Comparison of ENCODE assay signal across 8 mouse cellular contexts in the genomic region with DNA sequence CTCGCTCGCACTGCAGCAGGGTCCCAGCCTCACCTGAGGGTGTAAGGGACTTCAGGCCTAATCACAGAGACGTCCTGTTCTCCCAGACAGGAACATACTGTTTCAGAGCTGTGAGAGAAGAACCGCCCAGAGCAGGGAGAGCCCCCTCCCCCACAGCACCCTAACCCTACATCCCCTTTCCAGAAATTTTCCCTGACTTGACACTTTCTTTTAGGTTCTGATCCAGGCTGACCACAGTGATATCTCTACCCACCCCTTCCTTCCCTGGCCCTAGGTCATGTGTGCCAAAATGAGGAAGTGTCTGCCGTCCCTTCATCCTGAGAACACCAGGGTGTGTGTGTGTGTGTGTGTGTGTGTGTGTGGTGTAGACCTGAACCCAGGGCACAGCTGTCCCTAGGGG. TPM values are rescaled to one million over a fixed set of nuclear protein-coding genes. Genes with fewer than 3 reads are reported as not detected.
DNase-seq lines count a peak whose midpoint lies in the region; ATAC-seq and TF ChIP-seq lines count a peak whose summit lies in the region.

C1qc (minus strand) TSS at position 255 of the 400 bp plus-strand sequence.

- no peaks in the 10 kb centered on the region for H3K4me1 ChIP-seq in lung, postnatal 0 days (ENCODE audit: insufficient read depth, low read depth, low read length)
- peaks cover 15% of the 10 kb centered on the region for H3K4me1 ChIP-seq in embryonic facial prominence, embryonic 13.5 days
- H3K4me1 ChIP-seq in stomach, embryonic 14.5 days (ENCODE audit: control insufficient read depth, insufficient read depth, low read length) = peaks cover 7% of the 10 kb centered on the region; the same call in 1 of the 2 replicates

- no peak within 1 kb of the TSS for H3K4me3 ChIP-seq in lung, postnatal 0 days (ENCODE audit: low read depth, low read length)
- H3K4me3 ChIP-seq in embryonic facial prominence, embryonic 13.5 days = no peak within 1 kb of the TSS
- no peak within 1 kb of the TSS for H3K4me3 ChIP-seq in stomach, embryonic 14.5 days (ENCODE audit: low read depth, low read length)

- no peaks in the 10 kb centered on the region for H3K36me3 ChIP-seq in lung, postnatal 0 days (ENCODE audit: insufficient read depth, low read length)
- H3K36me3 ChIP-seq in embryonic facial prominence, embryonic 13.5 days = no peaks in the 10 kb centered on the region
- no peaks in the 10 kb centered on the region for H3K36me3 ChIP-seq in stomach, embryonic 14.5 days (ENCODE audit: control insufficient read depth, insufficient read depth, low read length)

- no peak within 1 kb of the TSS for H3K4me2 ChIP-seq in lung, postnatal 0 days (replicated peaks; ENCODE audit: low read depth, low read length)
- H3K4me2 ChIP-seq in embryonic facial prominence, embryonic 13.5 days = no peak within 1 kb of the TSS
- no peak within 1 kb of the TSS for H3K4me2 ChIP-seq in stomach, embryonic 14.5 days (replicated peaks; ENCODE audit: low read depth, low read length)

- intact Hi-C loops in heart, postnatal 36 days (cut with DNase I) = no loop called here
- intact Hi-C loops in left cerebral cortex, postnatal 25 days (cut with DNase I) = loop anchor here (10.0 kb wide), 2 partner anchors 412 to 682 kb away; partner anchors contain the start of gene Ldlrad2

- WGBS in lung, postnatal 0 days = 53% methylated on average over 4 of the region's 5 CpGs
- WGBS in embryonic facial prominence, embryonic 13.5 days = 51% methylated on average over 5 of the region's 5 CpGs
- WGBS in stomach, embryonic 14.5 days = 58% methylated on average over 5 of the region's 5 CpGs

- no peaks in the 10 kb centered on the region for H3K9me3 ChIP-seq in lung, postnatal 0 days (ENCODE audit: low read length)
- no peaks in the 10 kb centered on the region for H3K9me3 ChIP-seq in embryonic facial prominence, embryonic 13.5 days
- H3K9me3 ChIP-seq in stomach, embryonic 14.5 days (ENCODE audit: control insufficient read depth, low read depth, low read length) = no peaks in the 10 kb centered on the region

- H3K9ac ChIP-seq in lung, postnatal 0 days (replicated peaks; ENCODE audit: low read depth) = no peak within 1 kb of the TSS
- peak within 1 kb of the TSS; percentile 21; the same call in 1 of the 2 replicates for H3K9ac ChIP-seq in embryonic facial prominence, embryonic 13.5 days
- H3K9ac ChIP-seq in stomach, embryonic 14.5 days (replicated peaks; ENCODE audit: low read depth, low read length) = no peak within 1 kb of the TSS

- no peaks in the 10 kb centered on the region for H3K27me3 ChIP-seq in lung, postnatal 0 days (replicated peaks; ENCODE audit: insufficient read depth, low read length)
- H3K27me3 ChIP-seq in embryonic facial prominence, embryonic 13.5 days = peaks cover 72% of the 10 kb centered on the region
- no peaks in the 10 kb centered on the region for H3K27me3 ChIP-seq in stomach, embryonic 14.5 days (ENCODE audit: control insufficient read depth, insufficient read depth, low read length)

- no peak within 1 kb of the TSS for H3K27ac ChIP-seq in lung, postnatal 0 days (ENCODE audit: low read length)
- no peak within 1 kb of the TSS for H3K27ac ChIP-seq in embryonic facial prominence, embryonic 13.5 days
- H3K27ac ChIP-seq in stomach, embryonic 14.5 days (ENCODE audit: low read length) = no peak within 1 kb of the TSS

- no peak for TF ChIP-seq EP300 in lung, postnatal 0 days (IDR thresholded peaks at IDR 0.05)

- no peak for DNase-seq in lung, postnatal 0 days (ENCODE audit: low spot score)
- DNase-seq in lung, postnatal 4 days = no peak
- DNase-seq in heart, postnatal 36 days = no peak
- peak in 1 of 2 experiments; percentile 48 for DNase-seq in left cerebral cortex, postnatal 25 days (ENCODE audit: low spot score in 2 of 2)
- DNase-seq in cerebellum, postnatal 10 days = no peak
- no peak for DNase-seq in right cerebral cortex, adult 2 months (ENCODE audit: low spot score in 2 of 2)

- no peak; the same call in 1 of the 2 replicates for ATAC-seq in lung, postnatal 0 days
- ATAC-seq in embryonic facial prominence, embryonic 13.5 days (ENCODE audit: insufficient number of reproducible peaks, insufficient read depth, low FRiP score, low TSS enrichment, low read depth) = no peak
- no peak for ATAC-seq in stomach, embryonic 14.5 days (ENCODE audit: insufficient number of reproducible peaks, insufficient read depth, low FRiP score, low read depth)

- no peak for TF ChIP-seq CTCF in lung, postnatal 0 days (IDR thresholded peaks at IDR 0.05)

RNA-seq across cellular contexts. Expression of gene C1qc, which starts in this region (rescaled TPM):
- 29.3 and 30.9 TPM in 2 replicates for polyA plus RNA-seq in lung, postnatal 0 days (2015; fragmentation: Nextera tagmentation; extraction: Ambion mirVana)
- 15.8 and 17.9 TPM in 2 replicates for polyA plus RNA-seq in embryonic facial prominence, embryonic 13.5 days (2015; fragmentation: Nextera tagmentation; extraction: Ambion mirVana)
- 10 to 100 TPM; 32.6 to 53.9 TPM for total RNA-seq in heart, postnatal 36 days (2021)
- 10 to 100 TPM; 38.3 to 44.1 TPM for total RNA-seq in left cerebral cortex, postnatal 25 days (2021)
- 33.6 and 34.2 TPM in 2 replicates for polyA plus RNA-seq in stomach, embryonic 14.5 days (2014; fragmentation: Nextera tagmentation; extraction: Ambion mirVana)
